Mouse (Mus musculus) G1E (cell line): ENCODE data around the gene Tm7sf3.

Source experiments
- CTCF ChIP-seq: IDR thresholded peaks from 2 replicates; pipeline ENCODE4 v1.5.1; 2012; ENCODE audit warnings: low read depth, low read length, inconsistent platforms, mixed read lengths
- GATA1 ChIP-seq: IDR thresholded peaks from 2 replicates; pipeline ENCODE4 v1.6.1; 2012; ENCODE audit warnings: borderline replicate concordance, low read length, inconsistent platforms, mixed read lengths
- TAL1 ChIP-seq: conservative IDR thresholded peaks from 2 replicates; pipeline ENCODE4 v1.6.1; 2012; ENCODE audit warnings: low read depth, low read length, inconsistent platforms, mixed read lengths

DNA sequence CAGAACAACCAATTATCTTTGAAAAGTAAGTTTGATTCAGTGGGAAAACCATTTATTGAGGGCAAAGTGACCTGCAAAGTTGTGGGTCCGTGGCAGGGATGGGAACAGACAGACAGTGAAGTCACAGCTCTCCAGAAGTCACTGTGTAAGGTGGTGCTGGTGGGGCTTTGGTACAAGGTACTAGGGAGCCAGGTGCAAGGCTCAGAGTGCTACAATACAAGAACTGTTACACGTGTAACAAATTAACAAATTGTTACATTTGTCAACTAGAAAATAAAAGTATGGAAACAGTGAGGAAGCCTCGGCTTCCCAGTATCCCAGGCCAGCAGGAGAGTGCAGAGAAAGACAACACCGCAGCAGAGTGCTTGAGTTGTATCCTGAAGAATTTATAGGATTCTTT lies 31.1 kb upstream of the Tm7sf3 start:
- TF ChIP-seq CTCF = no peak
- no peak for TF ChIP-seq TAL1
- TF ChIP-seq GATA1 = no peak
